Mouse (Mus musculus) urinary bladder, postnatal 25 days (tissue): ENCODE data around the gene Ssbp3.

Source experiments
- DNase-seq: peaks from one replicate; pipeline ENCODE4 v3.0.0; 2022; ENCODE audit warnings: low spot score

Gene Ssbp3

DNA sequence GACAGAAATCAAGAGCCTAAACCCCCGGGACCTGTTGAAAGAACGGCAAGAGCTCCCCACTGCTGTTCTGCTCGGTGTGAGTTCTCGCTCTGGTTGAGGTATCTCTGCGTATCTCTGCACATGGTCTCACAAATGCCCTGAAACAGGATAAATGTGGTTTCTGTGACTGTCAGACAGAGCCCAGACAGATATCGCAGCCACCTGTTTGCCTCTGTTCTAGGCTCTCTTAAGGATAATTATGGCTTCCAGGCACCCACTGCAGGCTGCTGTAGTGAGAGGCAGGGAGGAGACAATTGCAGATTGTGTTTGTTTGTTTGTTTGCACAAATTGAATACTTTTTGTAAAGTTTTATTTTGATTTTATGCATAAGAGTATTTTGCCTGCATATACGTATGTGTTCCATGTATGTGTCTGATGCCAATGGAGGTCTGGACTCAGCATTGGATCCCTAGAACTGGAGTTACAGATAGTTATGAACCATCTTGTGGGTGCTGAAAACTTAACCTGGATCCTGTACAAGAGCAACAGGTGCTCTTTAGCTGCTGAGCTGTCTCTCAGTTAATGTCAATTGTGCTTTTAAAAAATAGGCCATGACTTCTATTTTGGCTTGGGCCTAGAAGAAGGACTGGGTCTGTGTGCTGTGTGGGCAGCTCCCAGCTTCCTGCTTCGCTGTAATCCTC, 101.0 kb downstream of the Ssbp3 start:
- DNase-seq: no peak

DNA sequence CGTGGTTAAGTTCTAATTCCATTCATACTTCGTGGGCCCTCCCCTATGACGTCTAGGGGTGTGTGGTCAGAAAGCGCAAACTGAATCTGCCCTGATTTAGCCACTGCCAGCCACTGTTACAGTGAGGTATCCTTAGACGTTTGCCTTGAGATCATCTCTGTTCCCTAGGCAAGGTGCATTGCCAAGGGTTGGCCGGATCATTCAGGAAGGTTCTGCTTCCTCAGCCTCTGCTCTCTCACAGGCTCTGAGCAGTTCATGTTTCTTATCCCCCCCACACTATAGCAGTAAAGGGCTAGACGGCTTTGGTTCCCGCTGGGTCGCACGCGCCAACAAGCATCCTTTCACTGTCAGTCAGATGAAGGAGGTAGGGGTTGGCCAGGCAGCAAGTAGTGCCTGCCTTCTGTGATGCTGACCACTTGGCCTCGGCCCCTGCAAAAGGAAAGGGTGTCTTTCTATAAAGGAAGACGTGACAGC, 101.5 kb downstream of the Ssbp3 start:
- no peak for DNase-seq

DNA sequence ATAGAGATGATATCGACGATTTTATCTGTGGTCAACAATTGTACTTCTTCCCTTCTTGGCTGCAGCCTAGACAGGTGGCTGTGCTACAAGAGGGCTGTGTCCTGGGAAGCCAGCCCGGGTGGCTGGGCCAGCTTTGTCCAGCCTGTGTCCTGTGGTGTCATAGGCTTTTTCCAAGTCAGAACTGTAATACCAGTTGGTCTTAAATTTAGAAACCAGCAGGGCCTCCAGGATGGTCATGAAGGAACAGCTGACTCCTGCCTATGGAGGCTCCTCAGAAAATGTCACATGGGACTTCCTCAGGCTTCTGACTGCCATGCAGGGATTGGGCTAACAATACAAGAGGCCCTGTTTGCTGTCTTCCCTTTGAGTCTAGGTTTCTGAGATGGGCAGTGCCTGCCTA, 102.1 kb downstream of the Ssbp3 start:
- DNase-seq: no peak

DNA sequence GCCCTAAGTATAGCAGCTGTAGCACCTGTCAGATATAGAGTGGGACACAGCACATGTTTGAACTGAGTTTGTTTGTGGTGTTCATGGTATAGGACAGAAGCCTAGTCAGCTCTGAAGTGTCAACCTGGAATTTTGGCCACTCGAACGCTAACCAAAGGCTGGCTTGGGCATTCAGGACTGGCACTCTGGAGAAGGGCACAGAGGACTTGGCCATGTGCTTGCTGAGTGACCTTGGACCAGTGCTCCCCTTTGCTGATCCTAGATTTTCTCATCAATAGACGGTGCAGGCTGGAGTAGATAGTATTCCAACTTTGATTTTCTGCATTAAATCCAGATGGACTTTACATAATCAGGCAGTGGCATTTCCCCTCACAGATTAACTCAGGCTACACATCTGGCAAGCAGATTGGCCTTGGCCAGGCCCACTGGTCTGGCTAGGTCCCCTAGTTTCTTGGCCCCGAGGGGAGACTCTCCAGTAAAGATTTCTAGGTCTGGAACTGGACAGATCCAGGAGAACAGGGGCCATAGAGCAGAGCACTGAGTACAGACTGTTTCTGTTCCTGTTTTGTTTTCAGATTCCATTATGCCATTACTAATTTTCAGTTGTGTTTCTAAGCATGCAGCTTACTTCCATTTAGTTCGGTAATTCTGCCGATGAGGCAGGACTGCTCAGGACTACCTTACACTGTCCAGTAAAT, 102.8 kb downstream of the Ssbp3 start:
- DNase-seq: no peak

DNA sequence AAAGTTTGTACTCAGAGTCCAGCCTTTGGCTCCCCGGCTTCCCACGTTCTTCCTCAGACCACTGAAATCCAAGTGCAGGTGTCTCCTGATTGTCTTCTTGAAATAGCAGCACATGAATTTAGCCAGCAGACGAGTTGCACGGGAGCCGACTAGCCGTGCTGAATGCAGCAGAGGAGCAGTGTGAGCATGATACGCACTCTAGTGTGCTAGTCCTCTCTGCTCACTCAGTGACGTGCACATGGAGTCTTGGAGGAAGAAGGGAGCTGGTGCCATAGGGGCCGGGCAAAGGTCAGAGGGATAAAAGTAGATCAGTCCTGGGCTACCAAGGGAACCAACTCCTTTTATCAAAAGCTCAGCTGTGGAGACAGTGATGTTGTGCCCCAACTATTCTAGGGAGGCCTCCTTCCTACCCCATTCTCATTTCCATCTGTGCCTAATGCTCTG, 103.3 kb downstream of the Ssbp3 start:
- no peak for DNase-seq

DNA sequence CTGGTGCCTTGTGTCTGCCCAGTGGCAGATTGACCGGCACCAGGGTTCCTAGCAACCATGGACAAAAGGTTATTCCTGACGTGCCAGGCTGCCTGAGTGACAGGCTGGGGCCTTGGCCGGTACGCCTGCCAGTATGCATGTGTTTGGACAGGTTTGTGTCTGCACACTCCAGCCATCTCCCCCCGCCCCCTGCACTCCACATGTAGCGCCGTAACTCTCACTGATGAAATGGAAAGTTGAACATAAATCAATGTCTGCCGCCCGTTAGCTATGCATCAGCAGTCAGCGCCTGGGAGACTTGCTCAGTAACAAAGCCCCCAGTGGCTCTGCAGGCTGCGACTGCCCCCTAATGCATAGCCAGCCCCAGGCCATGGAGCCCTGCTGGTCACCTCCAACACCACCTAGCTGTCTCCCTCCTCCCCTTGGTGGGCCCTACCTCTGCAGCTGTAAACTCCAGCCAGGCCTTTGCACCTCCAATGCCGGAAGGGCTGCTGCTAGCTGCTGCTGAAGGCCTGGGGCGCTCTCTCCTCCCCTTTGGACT, 105.5 kb downstream of the Ssbp3 start:
- DNase-seq: no peak

DNA sequence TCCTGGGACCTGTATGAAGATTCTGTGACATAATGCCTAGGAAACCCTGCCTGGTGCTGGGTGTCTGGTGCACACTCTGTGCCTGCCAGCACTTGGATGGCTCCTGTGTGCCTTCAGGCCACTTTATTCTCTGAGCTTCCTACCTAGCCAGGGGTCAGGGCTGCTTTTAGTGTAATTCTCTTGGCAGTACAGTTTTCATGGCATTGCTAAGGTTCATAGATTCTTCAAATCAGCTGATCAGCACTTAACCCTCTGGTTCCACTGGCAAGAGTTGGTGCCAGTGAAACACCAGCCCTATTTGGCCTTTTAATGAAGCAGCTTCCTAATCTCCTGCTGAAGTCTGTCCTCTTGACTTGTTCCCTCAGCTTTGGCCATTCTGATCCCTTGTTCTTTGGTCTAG, 106.8 kb downstream of the Ssbp3 start:
- DNase-seq: no peak

DNA sequence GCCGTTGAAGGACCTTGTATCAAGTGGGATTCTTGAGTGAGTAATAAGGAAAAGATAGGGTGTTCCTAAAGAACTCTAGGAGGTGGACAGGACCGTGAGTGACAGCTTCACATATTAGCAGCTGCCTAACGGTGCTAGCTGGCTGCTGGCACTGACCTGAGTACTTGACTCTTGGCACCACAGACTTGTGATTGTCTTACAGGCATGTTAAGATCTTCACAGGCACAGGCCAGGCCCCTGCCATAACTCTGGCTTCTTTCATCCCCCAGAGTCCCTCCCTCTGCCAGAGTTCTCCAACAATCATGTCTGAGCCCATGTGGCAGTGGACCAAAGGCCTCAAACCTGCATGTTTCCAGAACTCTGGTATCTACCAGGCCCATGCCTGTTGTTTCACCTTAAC, 108.0 kb downstream of the Ssbp3 start:
- DNase-seq: no peak

DNA sequence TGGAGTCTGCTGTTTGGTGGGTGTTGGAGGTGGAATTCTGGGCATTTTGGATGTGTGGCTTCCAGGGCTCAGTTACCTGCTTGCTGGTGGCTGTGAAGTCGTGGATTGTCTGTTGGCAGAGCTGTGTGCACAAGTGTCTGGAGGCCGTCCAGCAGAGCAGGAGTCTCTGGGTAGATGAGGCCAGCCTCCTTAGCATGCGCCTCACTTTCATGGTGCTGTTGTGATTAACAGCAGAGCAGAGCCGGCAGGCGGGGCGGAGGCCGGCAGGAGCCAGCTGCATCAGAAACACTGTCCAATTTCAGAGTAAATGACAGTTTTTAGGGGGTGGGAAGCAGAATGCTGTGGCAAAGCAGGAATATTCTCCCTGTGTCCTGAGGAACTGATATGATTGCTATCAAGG, 108.5 kb downstream of the Ssbp3 start:
- DNase-seq: no peak

DNA sequence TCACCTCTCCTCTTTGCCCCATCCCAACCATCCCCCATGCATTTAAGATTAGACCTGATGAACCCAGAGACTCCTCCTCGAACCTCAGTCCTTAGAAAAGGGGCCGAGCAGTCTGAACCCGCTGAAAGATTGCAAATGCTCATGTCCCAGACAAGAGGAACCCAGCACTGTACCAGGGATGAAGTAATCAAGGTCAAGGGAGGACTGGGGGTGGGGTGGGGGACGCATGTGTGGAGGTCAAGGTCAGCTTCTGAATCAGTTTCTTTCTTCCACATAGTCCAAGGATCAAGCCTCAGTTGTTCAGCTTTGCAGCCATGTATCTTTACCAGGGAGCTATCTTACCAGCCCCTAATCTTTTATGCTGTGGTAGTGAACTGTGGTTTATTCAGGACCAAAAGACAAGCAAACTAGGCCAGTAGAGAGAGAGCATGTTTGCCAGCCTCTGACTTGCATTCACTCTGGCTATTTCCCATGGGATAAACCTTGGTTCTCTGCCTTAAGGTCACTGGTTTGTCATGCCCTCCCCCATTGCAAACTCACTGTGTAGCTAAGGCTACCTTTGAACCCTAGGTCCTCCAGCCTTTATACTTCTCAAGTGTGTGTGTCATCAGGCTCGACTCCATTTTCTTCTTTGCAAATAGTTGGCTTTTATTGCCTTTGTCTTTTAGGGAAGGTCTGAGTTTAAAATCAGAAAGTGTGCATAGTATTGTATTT, 109.9 kb downstream of the Ssbp3 start:
- no peak for DNase-seq

DNA sequence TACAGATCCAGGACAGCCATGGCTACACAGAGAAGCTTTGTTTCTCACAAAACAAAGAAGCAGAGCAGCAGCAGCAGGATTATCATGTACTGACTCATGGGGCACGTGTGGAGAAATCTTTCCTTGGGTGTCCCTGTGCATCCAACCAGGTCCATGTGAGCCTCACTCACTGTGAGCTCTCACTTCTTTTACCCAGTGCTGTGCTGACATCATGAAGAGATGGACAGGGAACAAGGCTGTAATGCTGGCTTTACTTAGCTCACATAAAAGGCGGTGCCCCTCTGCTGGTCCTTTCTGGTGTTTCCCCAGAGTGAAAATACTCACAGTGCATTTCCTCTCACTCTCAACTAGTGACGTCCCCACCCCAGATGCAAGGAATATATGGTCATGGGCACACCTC, 111.0 kb downstream of the Ssbp3 start:
- DNase-seq: no peak

DNA sequence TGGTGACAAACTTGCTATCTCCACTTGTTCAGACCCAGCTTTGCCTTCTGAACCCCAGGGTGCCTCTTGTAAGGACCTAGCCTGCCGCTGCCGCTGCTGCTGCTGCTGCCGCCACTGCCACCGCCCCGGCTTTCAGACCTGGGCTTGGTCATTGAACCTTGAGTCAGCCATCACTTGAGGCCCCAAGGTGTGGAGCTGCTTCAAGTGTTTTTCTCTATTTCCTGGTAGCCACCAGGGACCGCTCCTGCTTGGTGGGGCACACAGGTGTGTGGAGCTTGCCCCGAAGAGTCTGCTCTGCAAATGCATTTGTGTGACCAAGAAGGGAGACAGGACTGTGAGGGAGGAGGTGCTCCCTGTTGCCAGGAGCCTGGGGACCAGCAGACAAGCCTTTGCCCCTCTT, 114.4 kb downstream of the Ssbp3 start:
- no peak for DNase-seq

DNA sequence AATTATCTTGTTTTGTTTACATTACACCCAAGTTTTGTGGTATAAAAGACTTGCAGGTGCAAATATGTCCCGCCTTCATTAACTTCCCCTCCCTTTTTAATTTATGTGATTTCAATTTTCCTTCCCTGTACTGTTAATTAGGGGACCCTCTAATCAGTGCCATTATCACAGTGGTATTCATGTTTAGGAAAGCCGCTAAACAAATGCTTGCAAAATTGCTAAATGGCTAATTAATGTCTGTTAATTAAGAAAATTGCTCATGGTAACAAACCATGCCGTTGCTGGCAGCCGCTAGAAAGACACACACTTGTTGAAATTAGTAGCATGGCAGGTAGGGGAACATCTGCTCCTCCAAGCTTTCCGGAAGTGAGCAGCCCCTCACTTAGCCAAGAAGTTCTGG, 114.9 kb downstream of the Ssbp3 start:
- no peak for DNase-seq

DNA sequence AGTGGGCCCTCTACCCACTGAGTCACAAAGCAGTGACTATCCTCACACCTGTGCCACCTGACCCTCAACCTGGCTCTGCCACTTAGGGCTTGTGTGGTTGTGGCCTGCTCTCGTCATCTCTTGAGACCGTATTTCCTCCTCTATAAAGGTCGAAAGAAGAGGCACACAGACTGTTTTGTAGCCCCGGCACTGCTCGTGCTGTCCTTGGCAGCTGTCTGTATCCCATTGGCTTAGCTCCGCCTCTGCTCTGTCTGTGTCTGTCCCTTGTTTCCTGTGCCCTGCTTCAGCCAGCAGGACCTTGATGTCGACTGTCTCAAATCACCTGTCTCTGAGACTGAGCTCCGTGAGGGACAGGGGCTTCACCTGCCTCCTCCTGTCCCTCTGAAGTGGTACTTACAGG, 116.0 kb downstream of the Ssbp3 start:
- no peak for DNase-seq

DNA sequence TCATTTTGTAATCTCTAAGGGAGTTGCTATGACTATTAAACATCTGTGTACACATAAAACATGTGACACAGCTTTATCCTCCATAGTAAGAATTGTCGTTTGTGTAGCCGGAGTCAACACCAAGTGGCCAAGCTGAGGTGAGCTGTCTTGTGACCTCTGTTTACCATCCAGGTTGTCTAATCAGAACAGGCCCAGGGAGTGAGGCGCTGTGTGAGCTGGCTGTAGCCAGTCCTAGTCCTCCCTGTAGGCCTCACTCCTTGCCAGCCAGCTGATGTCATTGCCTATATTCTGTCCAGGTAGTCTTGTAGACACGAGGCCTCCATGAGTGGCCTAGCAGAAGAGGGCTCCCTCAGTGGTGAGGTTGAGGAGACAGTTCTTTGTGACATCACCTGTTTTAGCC, 125.2 kb downstream of the Ssbp3 start:
- no peak for DNase-seq

DNA sequence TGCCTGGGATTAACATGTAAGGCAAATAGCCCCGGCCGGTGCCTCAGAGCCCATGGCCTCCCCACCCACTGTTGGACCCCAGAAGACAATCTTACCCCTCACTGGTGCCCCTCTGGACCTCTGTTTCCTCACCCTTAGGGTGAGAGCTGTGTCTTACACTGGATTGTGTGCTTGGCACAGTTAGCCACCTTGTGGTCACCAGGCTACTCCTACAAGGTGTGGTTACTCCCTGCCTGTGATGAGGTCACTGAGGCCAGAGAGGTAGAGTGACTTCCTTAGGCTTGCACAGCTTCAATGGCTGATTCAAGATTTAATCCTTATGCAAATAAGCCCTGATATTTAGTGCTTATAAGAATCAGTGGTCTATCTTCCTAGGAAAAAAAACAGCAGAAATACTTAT, 126.5 kb downstream of the Ssbp3 start:
- DNase-seq: no peak

DNA sequence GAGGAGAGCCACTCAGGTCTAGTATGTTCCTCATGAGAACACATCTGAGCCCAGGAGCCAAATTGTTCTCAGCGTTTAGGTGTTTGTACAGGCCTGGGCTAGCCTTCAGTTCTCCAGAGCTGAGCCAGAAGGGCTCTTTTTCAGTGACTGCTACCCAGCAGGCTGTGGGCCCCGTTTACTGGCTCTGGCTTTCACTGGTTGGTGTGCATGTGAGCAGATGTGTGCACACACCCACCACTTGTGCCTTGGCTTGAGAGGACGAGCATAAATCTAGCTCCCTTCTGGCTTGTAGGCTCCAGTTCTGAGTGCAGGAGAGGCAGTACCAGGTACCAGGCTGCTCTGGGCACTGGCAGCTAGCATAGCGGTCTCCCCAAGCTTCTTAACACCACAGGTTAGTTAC, 127.8 kb downstream of the Ssbp3 start:
- no peak for DNase-seq

DNA sequence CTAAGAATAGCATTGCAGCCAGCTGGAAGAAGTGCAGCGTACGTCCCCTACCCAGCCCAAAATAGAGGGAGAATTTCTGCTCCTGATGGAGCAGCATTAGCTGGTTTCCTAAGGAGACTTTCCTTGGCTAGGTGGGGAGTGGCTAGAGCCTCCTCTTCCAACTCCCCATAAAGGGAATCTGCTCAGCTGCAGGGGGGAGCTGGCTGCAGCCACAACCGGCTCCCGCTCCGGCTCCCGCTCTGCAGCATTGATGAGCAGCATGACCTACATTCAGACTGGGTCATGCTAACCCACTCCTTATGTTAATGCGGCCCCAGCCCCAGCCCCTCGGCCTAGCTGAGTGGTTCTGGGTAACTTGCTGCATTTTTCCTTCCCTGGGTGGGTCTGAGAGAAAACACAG, 128.8 kb downstream of the Ssbp3 start:
- no peak for DNase-seq

DNA sequence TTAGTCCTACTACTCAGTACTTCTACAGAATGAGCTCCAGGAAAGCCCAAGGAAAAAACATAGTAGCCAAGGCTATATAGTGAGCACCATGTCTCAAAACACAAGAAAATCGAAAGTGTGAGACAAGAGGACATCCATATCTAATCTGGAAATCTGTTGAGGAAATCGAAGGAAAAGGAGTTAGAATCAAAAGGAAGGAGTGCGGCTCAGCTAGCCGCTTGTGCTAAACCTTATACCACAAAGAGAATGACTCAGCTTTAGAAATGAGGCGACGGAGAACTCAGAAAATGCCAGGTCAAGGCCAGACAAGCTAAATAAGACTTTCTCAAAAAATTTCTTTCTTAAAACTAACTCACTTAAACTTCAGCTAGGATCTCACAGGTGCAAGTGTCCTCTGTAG, 131.8 kb downstream of the Ssbp3 start:
- DNase-seq: no peak

DNA sequence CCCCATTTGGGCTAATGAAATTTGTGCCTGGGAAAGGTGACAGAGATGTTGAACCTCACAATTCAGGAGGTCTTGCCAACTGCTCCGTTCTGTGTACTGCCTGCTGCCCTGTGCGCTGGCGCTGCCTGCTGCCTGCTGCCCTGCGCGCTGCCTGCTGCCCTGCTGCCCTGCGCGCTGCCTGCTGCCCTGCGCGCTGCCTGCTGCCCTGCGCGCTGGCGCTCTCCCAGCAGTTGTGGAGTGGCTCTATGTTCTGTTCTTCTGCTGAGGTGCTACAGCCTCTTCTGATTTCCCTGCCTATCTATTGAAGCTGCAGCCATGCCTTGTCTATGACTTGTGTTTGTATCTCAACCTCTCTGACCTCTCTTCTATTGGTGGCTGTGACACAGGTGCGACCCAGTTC, 134.7 kb downstream of the Ssbp3 start:
- DNase-seq: no peak

DNA sequence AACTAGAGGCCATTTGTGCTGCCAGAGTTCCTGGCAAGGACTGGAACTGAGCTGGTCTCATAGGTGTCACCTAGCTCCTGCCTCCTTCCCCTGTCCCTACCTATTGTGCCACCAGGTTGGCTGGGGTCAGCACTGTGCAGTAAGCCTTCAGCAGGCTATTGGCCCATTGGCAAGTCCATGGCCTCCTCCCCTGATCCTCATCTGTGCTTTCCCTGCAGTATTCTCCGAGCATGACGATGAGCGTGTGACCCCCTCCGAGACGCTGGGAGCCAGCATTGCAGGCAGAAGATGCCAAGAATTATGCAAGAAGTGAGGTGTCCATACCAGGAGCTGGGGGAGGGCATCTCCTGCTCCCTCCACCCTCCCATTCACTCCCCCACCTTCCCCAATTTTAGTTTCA, 137.3 kb downstream of the Ssbp3 start:
- no peak for DNase-seq

DNA sequence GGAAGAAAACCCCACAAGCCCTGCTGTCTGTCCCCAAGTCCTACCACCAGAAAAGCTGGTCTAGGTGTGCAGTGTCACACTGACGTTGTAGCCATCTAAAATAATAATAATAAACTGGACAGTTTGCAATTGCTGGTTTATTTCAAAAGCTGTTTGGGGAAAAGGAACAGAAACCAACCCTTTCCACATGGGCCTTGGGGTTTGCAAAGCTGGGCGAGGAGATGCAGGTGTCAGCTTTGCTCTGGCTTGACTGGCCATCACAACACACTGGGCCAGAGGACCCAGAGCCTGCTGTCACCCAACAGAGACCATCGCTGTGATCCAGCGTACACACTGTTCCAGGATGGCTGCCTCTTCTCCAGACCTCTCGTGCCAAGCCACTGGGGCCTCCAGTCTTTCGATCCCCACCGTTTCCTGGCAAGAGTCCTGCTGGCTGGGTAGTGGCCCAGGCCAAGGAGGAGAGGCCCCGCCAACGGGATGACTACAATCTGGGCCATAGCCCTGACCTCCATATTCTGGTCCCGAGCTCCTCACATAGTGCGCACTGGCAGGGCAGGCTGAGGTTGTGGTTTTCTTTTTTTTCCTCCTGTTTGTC, 138.2 kb downstream of the Ssbp3 start:
- DNase-seq: peak; percentile 9

DNA sequence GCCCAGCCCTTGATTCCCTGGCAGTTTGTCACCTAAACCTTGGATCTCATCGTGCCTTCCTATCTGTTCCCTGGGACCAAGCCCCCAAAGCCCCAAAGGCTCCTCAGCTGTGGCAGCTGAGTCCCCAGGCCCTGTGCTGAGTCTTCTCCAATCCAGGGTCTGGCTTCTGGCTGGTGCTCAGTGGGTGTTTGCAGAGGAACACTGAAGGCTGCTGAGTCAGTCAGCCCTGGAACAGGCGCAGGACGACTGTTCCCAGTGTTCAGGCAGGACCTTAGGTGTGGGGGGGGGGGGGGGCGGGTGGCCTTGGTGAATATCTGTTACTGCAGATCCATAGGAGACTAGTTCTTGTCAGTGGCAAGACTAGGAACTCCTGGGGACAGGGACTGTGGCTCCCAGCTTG, 141.4 kb downstream of the Ssbp3 start:
- DNase-seq: no peak
